Mouse (Mus musculus): Measurements from ENCODE around the gene Rwdd4a. TPM values are rescaled to one million over a fixed set of nuclear protein-coding genes. Genes with fewer than 3 reads are reported as not detected.

Rwdd4a gene
- 12.0 and 14.4 TPM in 2 replicates for polyA plus RNA-seq (2012; rRNA removed)

DNA sequence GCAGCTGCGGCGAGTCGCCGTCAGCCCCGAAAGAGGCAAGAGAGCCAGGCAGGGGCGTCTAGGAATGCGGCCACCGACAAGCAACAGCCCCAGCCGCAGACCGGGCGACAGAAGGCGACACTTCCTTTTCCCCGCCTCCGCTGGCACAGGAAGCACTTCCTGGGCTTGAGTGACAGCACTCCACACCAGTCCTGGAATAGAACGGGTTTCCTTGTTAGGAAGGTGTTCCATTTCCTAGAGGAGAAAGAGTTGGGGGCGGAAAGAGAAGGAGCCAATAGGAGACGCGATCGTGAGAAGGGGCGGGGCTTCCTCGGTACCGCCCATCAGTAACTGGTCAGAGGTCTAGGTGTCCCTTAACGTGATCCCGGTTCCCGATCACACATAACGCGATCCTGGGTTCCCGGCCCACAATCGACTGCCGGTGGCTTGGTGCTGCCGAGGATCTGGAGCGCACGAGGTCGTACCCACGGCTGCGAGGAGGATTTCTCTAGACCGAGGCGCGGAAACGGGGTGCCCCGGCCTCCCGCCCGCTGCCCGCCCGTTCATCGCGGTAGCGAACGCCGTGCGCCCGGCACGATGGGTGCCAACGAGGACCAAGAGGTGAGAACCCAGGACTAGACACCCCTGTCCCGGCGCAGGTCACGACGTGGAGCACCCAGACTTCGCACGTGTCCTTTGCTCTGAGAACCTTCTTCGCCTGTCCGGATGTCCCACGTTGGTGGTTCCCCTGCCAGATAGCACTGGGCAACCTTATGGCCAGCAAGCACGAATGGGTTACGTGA lies at the start of gene Rwdd4a, which contains the start of gene Trappc11:
TSS of gene Rwdd4a (plus strand) at position 321 of the 782 bp plus-strand sequence.
TSS of gene Trappc11 (minus strand) at position 127 of the 782 bp plus-strand sequence.
- H3K4me3 ChIP-seq (ENCODE audit: extremely low read depth, insufficient read depth, insufficient read length), result peak within 1 kb of the TSS; percentile 72
- WGBS, result under 1% methylated on average over 65 of the region's 65 CpGs
- H3K27me3 ChIP-seq (ENCODE audit: control insufficient read depth, insufficient read depth, low read length), result no peaks in the 10 kb centered on the region
- H3K27ac ChIP-seq (ENCODE audit: insufficient read depth, low read length), result peak within 1 kb of the TSS; percentile 66
- peak; percentile 93 for DNase-seq (ENCODE audit: low read depth in 1 of 2, low spot score in 2 of 2)
- TF ChIP-seq CTCF (IDR thresholded peaks at IDR 0.05; ENCODE audit: extremely low read depth, insufficient read depth, insufficient read length, insufficient replicate concordance) (no peak), POLR2A (IDR thresholded peaks at IDR 0.05; ENCODE audit: low read depth, low read length) (peak; percentile 16; the same call in 1 of the 2 replicates)
- H3K4me1 ChIP-seq (ENCODE audit: control insufficient read depth, insufficient read depth, insufficient read length), result peaks cover 3% of the 10 kb centered on the region; the same call in 1 of the 2 replicates
- peaks cover 9% of the 10 kb centered on the region for H3K36me3 ChIP-seq (ENCODE audit: control insufficient read depth, insufficient read depth, low read length)

- 86% methylated on average over 3 of the region's 3 CpGs for WGBS
- TF ChIP-seq POLR2A (IDR thresholded peaks at IDR 0.05; ENCODE audit: low read depth, low read length) (no peak), CTCF (IDR thresholded peaks at IDR 0.05; ENCODE audit: extremely low read depth, insufficient read depth, insufficient read length, insufficient replicate concordance) (no peak)
- no peaks in the 10 kb centered on the region for H3K27me3 ChIP-seq (ENCODE audit: control insufficient read depth, insufficient read depth, low read length)
- H3K27ac ChIP-seq (ENCODE audit: insufficient read depth, low read length), result no peak overlapping the region
- DNase-seq (ENCODE audit: low read depth in 1 of 2, low spot score in 2 of 2), result no peak
- H3K4me1 ChIP-seq (ENCODE audit: control insufficient read depth, insufficient read depth, insufficient read length), result no peaks in the 10 kb centered on the region
- peaks cover 12% of the 10 kb centered on the region for H3K36me3 ChIP-seq (ENCODE audit: control insufficient read depth, insufficient read depth, low read length)
- no peak overlapping the region for H3K4me3 ChIP-seq (ENCODE audit: extremely low read depth, insufficient read depth, insufficient read length)
These were observed 46.2 kb upstream of the Rwdd4a start for GRCm38 (mm10) chr8:47487231-47487630.

GRCm38 (mm10) chr8:47493106-47493505 lies 40.4 kb upstream of the Rwdd4a start:
- Histone ChIP-seq H3K4me1 (ENCODE audit: control insufficient read depth, insufficient read depth, insufficient read length) (no peaks in the 10 kb centered on the region), H3K27ac (ENCODE audit: insufficient read depth, low read length) (no peak overlapping the region), H3K27me3 (ENCODE audit: control insufficient read depth, insufficient read depth, low read length) (no peaks in the 10 kb centered on the region), H3K4me3 (ENCODE audit: extremely low read depth, insufficient read depth, insufficient read length) (no peak overlapping the region), H3K36me3 (ENCODE audit: control insufficient read depth, insufficient read depth, low read length) (peaks cover 35% of the 10 kb centered on the region)
- no peak for DNase-seq (ENCODE audit: low read depth in 1 of 2, low spot score in 2 of 2)
- no peak for TF ChIP-seq CTCF (IDR thresholded peaks at IDR 0.05; ENCODE audit: extremely low read depth, insufficient read depth, insufficient read length, insufficient replicate concordance)
- no peak for TF ChIP-seq POLR2A (IDR thresholded peaks at IDR 0.05; ENCODE audit: low read depth, low read length)
- 88% methylated on average over 12 of the region's 12 CpGs for whole genome bisulfite sequencing

DNA sequence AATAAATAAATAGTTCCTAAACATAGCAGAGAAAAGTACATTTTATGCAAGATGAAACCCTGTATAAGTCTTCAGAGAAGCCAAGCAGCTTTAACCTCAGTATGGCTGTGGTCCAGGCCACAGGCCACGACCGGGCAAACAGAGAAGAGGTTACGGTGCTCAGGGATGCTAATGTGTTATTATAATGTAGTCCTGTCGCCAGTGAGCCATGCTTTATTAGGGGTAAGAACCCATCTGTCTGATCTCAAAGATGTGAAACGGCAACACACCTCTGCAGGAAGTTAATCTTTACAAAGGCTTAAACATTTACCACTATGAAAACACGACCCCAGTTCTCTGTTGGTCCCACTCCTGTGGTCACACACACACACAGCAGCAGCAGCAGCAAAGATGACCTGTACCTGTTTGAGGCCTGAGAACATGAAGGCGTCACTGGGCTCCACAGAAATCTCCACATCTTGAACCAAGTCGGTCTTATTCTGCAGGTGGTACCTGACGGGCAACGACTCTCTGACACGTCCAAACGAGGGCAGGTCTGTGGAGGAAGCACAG lies 38.8 kb upstream of the Rwdd4a start:
- DNase-seq (ENCODE audit: low read depth in 1 of 2, low spot score in 2 of 2), result no peak
- no peak for TF ChIP-seq POLR2A (IDR thresholded peaks at IDR 0.05; ENCODE audit: low read depth, low read length)
- TF ChIP-seq CTCF (IDR thresholded peaks at IDR 0.05; ENCODE audit: extremely low read depth, insufficient read depth, insufficient read length, insufficient replicate concordance), result no peak
- Histone ChIP-seq H3K4me3 (ENCODE audit: extremely low read depth, insufficient read depth, insufficient read length) (no peak overlapping the region), H3K36me3 (ENCODE audit: control insufficient read depth, insufficient read depth, low read length) (peaks cover 41% of the 10 kb centered on the region), H3K27me3 (ENCODE audit: control insufficient read depth, insufficient read depth, low read length) (no peaks in the 10 kb centered on the region), H3K27ac (ENCODE audit: insufficient read depth, low read length) (no peak overlapping the region), H3K4me1 (ENCODE audit: control insufficient read depth, insufficient read depth, insufficient read length) (no peaks in the 10 kb centered on the region)
- WGBS, result 86% methylated on average over 12 of the region's 12 CpGs

- DNase-seq (ENCODE audit: low read depth in 1 of 2, low spot score in 2 of 2), result no peak
- H3K4me1 ChIP-seq (ENCODE audit: control insufficient read depth, insufficient read depth, insufficient read length), result no peaks in the 10 kb centered on the region
- H3K36me3 ChIP-seq (ENCODE audit: control insufficient read depth, insufficient read depth, low read length), result peaks cover 39% of the 10 kb centered on the region
- no peaks in the 10 kb centered on the region for H3K27me3 ChIP-seq (ENCODE audit: control insufficient read depth, insufficient read depth, low read length)
- no peak overlapping the region for H3K4me3 ChIP-seq (ENCODE audit: extremely low read depth, insufficient read depth, insufficient read length)
- H3K27ac ChIP-seq (ENCODE audit: insufficient read depth, low read length), result no peak overlapping the region
- 92% methylated on average over 6 of the region's 6 CpGs for WGBS
- no peak for TF ChIP-seq CTCF (IDR thresholded peaks at IDR 0.05; ENCODE audit: extremely low read depth, insufficient read depth, insufficient read length, insufficient replicate concordance)
These were observed 38.0 kb upstream of the Rwdd4a start for GRCm38 (mm10) chr8:47495428-47495827.

DNA sequence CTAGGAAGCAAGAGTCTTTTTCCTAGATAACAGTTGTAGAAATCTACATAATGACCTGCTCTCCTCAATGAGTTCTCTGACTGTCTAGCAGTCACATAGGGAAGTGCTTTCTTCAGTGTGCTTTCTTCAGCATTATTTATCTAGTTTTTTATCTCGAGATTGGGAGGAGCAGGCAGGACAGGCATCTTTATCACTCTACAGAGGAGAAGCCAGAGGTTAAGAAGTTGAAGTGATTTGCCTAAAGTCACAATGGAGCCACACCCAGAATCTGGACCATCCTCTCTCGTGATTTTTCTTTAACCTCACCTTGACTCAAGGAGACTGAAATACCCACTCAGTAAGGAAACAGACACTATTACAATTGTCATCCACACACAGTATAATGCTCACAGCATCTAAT lies 31.5 kb upstream of the Rwdd4a start:
- no peak for TF ChIP-seq POLR2A (IDR thresholded peaks at IDR 0.05; ENCODE audit: low read depth, low read length)
- TF ChIP-seq CTCF (IDR thresholded peaks at IDR 0.05; ENCODE audit: extremely low read depth, insufficient read depth, insufficient read length, insufficient replicate concordance), result no peak
- no peak overlapping the region for H3K4me3 ChIP-seq (ENCODE audit: extremely low read depth, insufficient read depth, insufficient read length)
- H3K36me3 ChIP-seq (ENCODE audit: control insufficient read depth, insufficient read depth, low read length), result peaks cover 49% of the 10 kb centered on the region
- no peaks in the 10 kb centered on the region for H3K27me3 ChIP-seq (ENCODE audit: control insufficient read depth, insufficient read depth, low read length)
- no peak overlapping the region for H3K27ac ChIP-seq (ENCODE audit: insufficient read depth, low read length)
- no peaks in the 10 kb centered on the region for H3K4me1 ChIP-seq (ENCODE audit: control insufficient read depth, insufficient read depth, insufficient read length)
- DNase-seq (ENCODE audit: low read depth in 1 of 2, low spot score in 2 of 2), result no peak
- 86% methylated on average over 2 of the region's 2 CpGs for WGBS

DNA sequence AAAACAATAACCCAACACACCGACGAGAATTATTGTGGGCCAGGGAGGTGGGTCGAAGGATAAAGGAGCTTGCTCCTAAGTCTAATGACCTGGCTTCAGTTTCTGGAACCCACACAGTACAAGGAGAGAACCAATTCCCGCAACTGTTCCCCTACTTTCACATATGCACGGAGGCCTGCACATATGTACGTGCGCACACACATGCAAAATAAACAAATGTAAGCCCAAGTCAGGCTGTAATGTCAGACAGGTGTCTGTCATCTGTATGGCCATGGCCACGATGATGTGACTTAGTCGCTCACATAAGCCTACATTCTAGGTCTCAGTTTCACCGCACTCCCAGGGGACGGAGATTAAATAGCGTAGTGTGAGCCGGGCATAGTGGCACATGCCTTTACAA lies 30.9 kb upstream of the Rwdd4a start:
- no peak for DNase-seq (ENCODE audit: low read depth in 1 of 2, low spot score in 2 of 2)
- no peaks in the 10 kb centered on the region for H3K4me1 ChIP-seq (ENCODE audit: control insufficient read depth, insufficient read depth, insufficient read length)
- 96% methylated on average over 13 of the region's 13 CpGs for WGBS
- H3K36me3 ChIP-seq (ENCODE audit: control insufficient read depth, insufficient read depth, low read length), result peaks cover 50% of the 10 kb centered on the region
- no peak overlapping the region for H3K27ac ChIP-seq (ENCODE audit: insufficient read depth, low read length)
- H3K4me3 ChIP-seq (ENCODE audit: extremely low read depth, insufficient read depth, insufficient read length), result no peak overlapping the region
- no peaks in the 10 kb centered on the region for H3K27me3 ChIP-seq (ENCODE audit: control insufficient read depth, insufficient read depth, low read length)
- TF ChIP-seq CTCF (IDR thresholded peaks at IDR 0.05; ENCODE audit: extremely low read depth, insufficient read depth, insufficient read length, insufficient replicate concordance), result no peak
- no peak for TF ChIP-seq POLR2A (IDR thresholded peaks at IDR 0.05; ENCODE audit: low read depth, low read length)

All from spleen, adult 2 months (tissue).